ENCODE assay signal across 11 mouse cellular contexts in the genomic region with DNA sequence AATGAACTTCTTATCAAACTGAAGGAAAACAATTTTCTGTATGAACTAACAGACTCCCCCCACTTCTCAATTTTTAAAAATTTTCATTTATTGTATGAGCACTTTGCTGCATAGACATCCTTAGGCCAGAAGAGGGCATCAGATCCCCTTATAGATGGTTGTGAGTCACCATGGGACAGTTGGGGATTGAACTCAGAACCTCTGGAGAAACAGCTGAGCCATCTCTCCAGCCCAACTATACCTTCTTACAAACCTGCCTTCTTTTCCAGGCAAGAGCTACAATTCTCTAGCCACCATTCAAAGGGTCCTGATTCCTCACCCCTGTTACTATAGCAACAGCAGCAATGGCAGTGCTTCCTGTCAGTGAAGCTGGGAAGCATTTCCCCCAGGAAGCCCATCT. TPM values are rescaled to one million over a fixed set of nuclear protein-coding genes. Genes with fewer than 3 reads are reported as not detected.
DNase-seq lines count a peak whose midpoint lies in the region; ATAC-seq and TF ChIP-seq lines count a peak whose summit lies in the region.
"Had no signal": no experiment of that assay in that cellular context is flagged by ENCODE, and none has a peak within 500 bp of the region (broad histone marks: within the 10 kb centered on the region; RNA-seq: fewer than 3 reads in every experiment).

No protein-coding gene starts in this region.

- no peak overlapping the region for H3K4me2 ChIP-seq in lung, postnatal 0 days (replicated peaks; ENCODE audit: low read depth, low read length)
- H3K4me2 ChIP-seq: limb, embryonic 13.5 days; midbrain, embryonic 12.5 days had no signal

- peaks cover 3% of the 10 kb centered on the region; the same call in 1 of the 2 replicates for H3K36me3 ChIP-seq in lung, postnatal 0 days (ENCODE audit: insufficient read depth, low read length)

- H3K4me1 ChIP-seq in lung, postnatal 0 days (ENCODE audit: insufficient read depth, low read depth, low read length): no peaks in the 10 kb centered on the region

- H3K27ac ChIP-seq in gastrocnemius, adult 2 months: peak overlapping the region; percentile 85; the same call in 1 of the 2 replicates
- no peak overlapping the region for H3K27ac ChIP-seq in lung, postnatal 0 days (ENCODE audit: low read length)
- H3K27ac ChIP-seq: limb, embryonic 13.5 days had no signal

- H3K27me3 ChIP-seq in lung, postnatal 0 days (replicated peaks; ENCODE audit: insufficient read depth, low read length): no peaks in the 10 kb centered on the region
- H3K27me3 ChIP-seq: limb, embryonic 13.5 days; midbrain, embryonic 12.5 days had no signal

- TF ChIP-seq CTCF in gastrocnemius, adult 2 months (IDR thresholded peaks at IDR 0.05): peak; percentile 63
- peak; percentile 63 for TF ChIP-seq CTCF in lung, postnatal 0 days (IDR thresholded peaks at IDR 0.05)

- ATAC-seq in lung, postnatal 0 days: no peak

- H3K9me3 ChIP-seq in lung, postnatal 0 days (ENCODE audit: low read length): no peaks in the 10 kb centered on the region
- H3K9me3 ChIP-seq: limb, embryonic 13.5 days; midbrain, embryonic 12.5 days had no signal

- no peak overlapping the region for H3K4me3 ChIP-seq in gastrocnemius, adult 2 months
- no peak overlapping the region for H3K4me3 ChIP-seq in lung, postnatal 0 days (ENCODE audit: low read depth, low read length)
- H3K4me3 ChIP-seq: limb, embryonic 13.5 days; midbrain, embryonic 12.5 days had no signal

- TF ChIP-seq EP300 in lung, postnatal 0 days (IDR thresholded peaks at IDR 0.05): no peak

- no peak overlapping the region for H3K9ac ChIP-seq in lung, postnatal 0 days (replicated peaks; ENCODE audit: low read depth)
- H3K9ac ChIP-seq: limb, embryonic 13.5 days; midbrain, embryonic 12.5 days had no signal

- no peak for DNase-seq in gastrocnemius, adult 2 months
- DNase-seq in gastrocnemius, postnatal 10 days: no peak
- peak; percentile 35 for DNase-seq in lung, postnatal 0 days (ENCODE audit: low spot score)
- no peak for DNase-seq in lung, postnatal 10 days
- peak; percentile 74 for DNase-seq in NIH3T3 (ENCODE audit: low read depth)
- peak; percentile 34 for DNase-seq in mesoderm, embryonic 11.5 days (ENCODE audit: low read depth, low spot score)
- no peak for DNase-seq in frontal cortex, postnatal 14 days (ENCODE audit: low spot score in 2 of 2)
- DNase-seq in layer of hippocampus, postnatal 10 days (ENCODE audit: low spot score in 2 of 2): no peak
- DNase-seq: kidney, postnatal 14 days had no signal

- intact Hi-C loops in gastrocnemius, adult 2 months (cut with DNase I): loop anchor here (2.0 to 5.0 kb wide), 3 partner anchors 307 to 391 kb away; partner anchors contain the start of gene Eea1

RNA-seq across cellular contexts. Expression of gene Nudt4, which starts 12.2 kb away (rescaled TPM):
- total RNA-seq in gastrocnemius, adult 2 months (2021): 100 to 1,000 TPM; 182 to 332 TPM
- total RNA-seq in gastrocnemius, postnatal 10 days (2021): 100 to 1,000 TPM; 212 to 218 TPM
- 50.3 and 53.9 TPM in 2 replicates for polyA plus RNA-seq in lung, postnatal 0 days (2015; fragmentation: Nextera tagmentation; extraction: Ambion mirVana)
- 10 to 100 TPM; 91.1 to 92.9 TPM for total RNA-seq in layer of hippocampus, postnatal 10 days (2021)

RNA-seq across cellular contexts. Expression of gene Ube2n, which starts 36.8 kb away (rescaled TPM):
- total RNA-seq in gastrocnemius, adult 2 months (2021): 10 to 100 TPM; 71.3 to 75.6 TPM
- total RNA-seq in gastrocnemius, postnatal 10 days (2021): 100 to 1,000 TPM; 111 to 139 TPM
- polyA plus RNA-seq in lung, postnatal 0 days (2015; fragmentation: Nextera tagmentation; extraction: Ambion mirVana): 179 and 189 TPM in 2 replicates
- 100 to 1,000 TPM; 188 to 223 TPM for total RNA-seq in layer of hippocampus, postnatal 10 days (2021)

RNA-seq across cellular contexts. Expression of gene Mrpl42, which starts 50.0 kb away (rescaled TPM):
- total RNA-seq in gastrocnemius, adult 2 months (2021): 100 to 1,000 TPM; 307 to 392 TPM
- total RNA-seq in gastrocnemius, postnatal 10 days (2021): 100 to 1,000 TPM; 222 to 273 TPM
- 159 and 163 TPM in 2 replicates for polyA plus RNA-seq in lung, postnatal 0 days (2015; fragmentation: Nextera tagmentation; extraction: Ambion mirVana)
- 10 to 100 TPM; 76.8 to 84.2 TPM for total RNA-seq in layer of hippocampus, postnatal 10 days (2021)

Comparison
In these comparisons a context has a peak if more than half of its experiments do, and no peak if none do; other contexts are left out.
1. DNase-seq: peak in lung, postnatal 0 days (single experiment), NIH3T3 (single experiment) and mesoderm, embryonic 11.5 days (single experiment); none in gastrocnemius, adult 2 months (single experiment), gastrocnemius, postnatal 10 days (single experiment), lung, postnatal 10 days (single experiment), frontal cortex, postnatal 14 days (0 of 2) and layer of hippocampus, postnatal 10 days (0 of 2).